Mouse (Mus musculus): ENCODE results near the gene Slc35g1.
"Not testable (repeated sequence)": the region's sequence is repeated elsewhere in the genome, so short reads cannot be mapped to it uniquely, and the experiment has no call there.

Gene Slc35g1

GRCm38 (mm10) chr19:38395701-38396632 is at the start of gene Slc35g1:
TSS of gene Slc35g1 (plus strand) at chr19:38395980.
- DNase-seq (ENCODE audit: low spot score in 2 of 2): peak; percentile 48 to 65

- DNase-seq (ENCODE audit: low spot score in 2 of 2): no peak
Observed at GRCm38 (mm10) chr19:38348271-38349012, 47.3 kb upstream of the Slc35g1 start.

GRCm38 (mm10) chr19:38349013-38349341 is 46.8 kb upstream of the Slc35g1 start:
- no peak for DNase-seq (ENCODE audit: low spot score in 2 of 2)

- no peak for DNase-seq (ENCODE audit: low spot score in 2 of 2)
Observed at GRCm38 (mm10) chr19:38351202-38351601, 44.6 kb upstream of the Slc35g1 start.

GRCm38 (mm10) chr19:38351728-38352127 is 44.1 kb upstream of the Slc35g1 start:
- no peak for DNase-seq (ENCODE audit: low spot score in 2 of 2)

GRCm38 (mm10) chr19:38352495-38353130 is 43.2 kb upstream of the Slc35g1 start:
- peak; percentile 45 to 46 for DNase-seq (ENCODE audit: low spot score in 2 of 2)

- DNase-seq (ENCODE audit: low spot score in 2 of 2): no peak
Observed at GRCm38 (mm10) chr19:38354279-38354678, 41.5 kb upstream of the Slc35g1 start.

- no peak for DNase-seq (ENCODE audit: low spot score in 2 of 2)
Observed at GRCm38 (mm10) chr19:38354819-38355360, 40.9 kb upstream of the Slc35g1 start.

- no peak for DNase-seq (ENCODE audit: low spot score in 2 of 2)
Observed at GRCm38 (mm10) chr19:38356211-38356828, 39.5 kb upstream of the Slc35g1 start.

GRCm38 (mm10) chr19:38357956-38358623 is 37.7 kb upstream of the Slc35g1 start:
- no peak for DNase-seq (ENCODE audit: low spot score in 2 of 2)

- DNase-seq (ENCODE audit: low spot score in 2 of 2): no peak
Observed at GRCm38 (mm10) chr19:38359287-38359686, 36.5 kb upstream of the Slc35g1 start.

- no peak for DNase-seq (ENCODE audit: low spot score in 2 of 2)
Observed at GRCm38 (mm10) chr19:38361850-38362249, 33.9 kb upstream of the Slc35g1 start.

GRCm38 (mm10) chr19:38363358-38363757 is 32.4 kb upstream of the Slc35g1 start:
- DNase-seq (ENCODE audit: low spot score in 2 of 2): no peak

- DNase-seq (ENCODE audit: low spot score in 2 of 2): no peak
Observed at GRCm38 (mm10) chr19:38363879-38364659, 31.7 kb upstream of the Slc35g1 start.

- DNase-seq (ENCODE audit: low spot score in 2 of 2): no peak
Observed at GRCm38 (mm10) chr19:38364939-38365614, 30.7 kb upstream of the Slc35g1 start.

- no peak for DNase-seq (ENCODE audit: low spot score in 2 of 2)
Observed at GRCm38 (mm10) chr19:38372460-38373102, 23.2 kb upstream of the Slc35g1 start.

GRCm38 (mm10) chr19:38373371-38373770 is 22.4 kb upstream of the Slc35g1 start:
- no peak for DNase-seq (ENCODE audit: low spot score in 2 of 2)

GRCm38 (mm10) chr19:38383769-38384168 is 12.0 kb upstream of the Slc35g1 start:
- no peak for DNase-seq (ENCODE audit: low spot score in 2 of 2)

GRCm38 (mm10) chr19:38387021-38387420 is 8.8 kb upstream of the Slc35g1 start:
- not testable (repeated sequence) for DNase-seq (ENCODE audit: low spot score in 2 of 2)

Data from right cerebral cortex, postnatal 10 days (tissue).